Mouse (Mus musculus) MEL (cell line): ENCODE results near the gene Larp4b. TPM values are rescaled to one million over a fixed set of nuclear protein-coding genes. Genes with fewer than 3 reads are reported as not detected.

ENCODE experiments used
- DNase-seq: peaks from one replicate; pipeline ENCODE4 v3.0.0; 2011; ENCODE audit warnings: low read depth, low spot score
- H3K27ac ChIP-seq: 2 replicates; pipeline ENCODE4 v1.5.1; 2012; ENCODE audit warnings: low read depth, mild to moderate bottlenecking, control low read depth, low read length, moderate library complexity; ENCODE audit not compliant: control insufficient read depth
- H3K27me3 ChIP-seq, 2 experiments: fragments of 150-350 bp in 1 of 2; sonication (generic) in 1 of 2; 2 replicates each; pipeline ENCODE4 v1.6.1; 2012; ENCODE audit warnings: low read length in 2 of 2, mild to moderate bottlenecking in 2 of 2, improper control_type of control experiment in 1 of 2, moderate library complexity in 1 of 2; ENCODE audit not compliant: insufficient read depth in 2 of 2, control insufficient read depth in 1 of 2
- H3K36me3 ChIP-seq, 2 experiments: 2 replicates each; pipeline ENCODE4 v1.6.1; 2012 to 2014; ENCODE audit warnings: low read length in 2 of 2, improper control_type of control experiment in 1 of 2, inconsistent platforms in 1 of 2, mild to moderate bottlenecking in 1 of 2; ENCODE audit not compliant: insufficient read depth in 2 of 2, control insufficient read depth in 1 of 2
- H3K4me1 ChIP-seq, 2 experiments: fragments of 150-350 bp in 1 of 2; sonication (generic) in 1 of 2; 2 replicates each; pipeline ENCODE4 v1.6.1; 2012; ENCODE audit warnings: low read length in 2 of 2, improper control_type of control experiment in 1 of 2, mild to moderate bottlenecking in 1 of 2; ENCODE audit not compliant: insufficient read depth in 2 of 2, control insufficient read depth in 1 of 2
- H3K4me3 ChIP-seq, 2 experiments: fragments of 150-350 bp in 1 of 2; sonication (generic) in 1 of 2; 2 replicates each; pipeline ENCODE4 v1.5.1; 2012; ENCODE audit warnings: low read depth in 2 of 2, low read length in 2 of 2, mild to moderate bottlenecking in 2 of 2, moderate library complexity in 2 of 2, control low read depth in 1 of 2, improper control_type of control experiment in 1 of 2; ENCODE audit not compliant: control insufficient read depth in 1 of 2, insufficient read depth in 1 of 2
- H3K79me2 ChIP-seq: 2 replicates; pipeline ENCODE4 v1.6.1; 2012; ENCODE audit warnings: mild to moderate bottlenecking, low read length, moderate library complexity; ENCODE audit not compliant: control insufficient read depth, poor library complexity, insufficient read depth
- H3K9ac ChIP-seq: 2 replicates; pipeline ENCODE4 v1.6.1; 2012; ENCODE audit warnings: low read depth, mild to moderate bottlenecking, control low read depth, low read length, moderate library complexity; ENCODE audit not compliant: control insufficient read depth, poor library complexity, severe bottlenecking
- H3K9me3 ChIP-seq: fragments of 150-350 bp; sonication (generic); replicated peaks from 2 replicates; pipeline ENCODE4 v1.6.1; 2012; ENCODE audit warnings: mild to moderate bottlenecking, low read length, improper control_type of control experiment, moderate library complexity; ENCODE audit not compliant: insufficient read depth
- BHLHE40 ChIP-seq: IDR thresholded peaks from 2 replicates; pipeline ENCODE4 v1.6.1; 2012; ENCODE audit warnings: low read depth, mild to moderate bottlenecking, inconsistent platforms, low read length, improper control_type of control experiment, borderline replicate concordance
- CHD2 ChIP-seq: IDR thresholded peaks from 2 replicates; pipeline ENCODE4 v1.6.1; 2011; ENCODE audit warnings: low read length, improper control_type of control experiment
- E2F4 ChIP-seq: IDR thresholded peaks from 2 replicates; pipeline ENCODE4 v1.6.1; 2011; ENCODE audit warnings: low read depth, low read length, improper control_type of control experiment, borderline replicate concordance
- ETS1 ChIP-seq: IDR thresholded peaks from 2 replicates; pipeline ENCODE4 v1.6.1; 2012; ENCODE audit warnings: low read depth, mild to moderate bottlenecking, inconsistent platforms, low read length, improper control_type of control experiment, moderate library complexity
- GATA1 ChIP-seq: IDR thresholded peaks from 2 replicates; pipeline ENCODE4 v1.6.1; 2011; ENCODE audit warnings: low read depth, low read length, improper control_type of control experiment
- JUND ChIP-seq: IDR thresholded peaks from 2 replicates; pipeline ENCODE4 v1.6.1; 2011; ENCODE audit warnings: low read depth, mild to moderate bottlenecking, improper control_type of control experiment, low read length
- MEF2A ChIP-seq: IDR thresholded peaks from 2 replicates; pipeline ENCODE4 v1.6.1; 2014; ENCODE audit warnings: low read depth, mild to moderate bottlenecking, inconsistent platforms, low read length, improper control_type of control experiment; ENCODE audit not compliant: poor library complexity, insufficient replicate concordance, severe bottlenecking; ENCODE audit errors: extremely low read depth
- MYB ChIP-seq: IDR thresholded peaks from 2 replicates; pipeline ENCODE4 v1.6.1; 2011; ENCODE audit warnings: mild to moderate bottlenecking, low read depth, low read length, improper control_type of control experiment
- NRF1 ChIP-seq: IDR thresholded peaks from 2 replicates; pipeline ENCODE4 v1.6.1; 2014; ENCODE audit warnings: low read depth, mild to moderate bottlenecking, inconsistent platforms, low read length, improper control_type of control experiment, moderate library complexity; ENCODE audit not compliant: poor library complexity, insufficient read depth, severe bottlenecking
- POLR2AphosphoS5 ChIP-seq: IDR thresholded peaks from 2 replicates; pipeline ENCODE4 v1.6.1; 2012; ENCODE audit warnings: low read depth, borderline replicate concordance, mild to moderate bottlenecking, inconsistent platforms, low read length, moderate library complexity, mixed read lengths
- RAD21 ChIP-seq: IDR thresholded peaks from 2 replicates; pipeline ENCODE4 v1.6.1; 2011; ENCODE audit warnings: mild to moderate bottlenecking, low read depth, low read length, improper control_type of control experiment
- RCOR1 ChIP-seq: IDR thresholded peaks from 2 replicates; pipeline ENCODE4 v1.6.1; 2012; ENCODE audit warnings: low read depth, mild to moderate bottlenecking, inconsistent platforms, low read length, improper control_type of control experiment
- SIN3A ChIP-seq: IDR thresholded peaks from 2 replicates; pipeline ENCODE4 v1.6.1; 2012; ENCODE audit warnings: low read length, improper control_type of control experiment, inconsistent platforms
- SMC3 ChIP-seq: IDR thresholded peaks from 2 replicates; pipeline ENCODE4 v1.6.1; 2011; ENCODE audit warnings: low read depth, low read length, improper control_type of control experiment
- TBP ChIP-seq: IDR thresholded peaks from 2 replicates; pipeline ENCODE4 v1.8.0; 2011; ENCODE audit warnings: low read depth, low read length, improper control_type of control experiment
- USF1 ChIP-seq: IDR thresholded peaks from 2 replicates; pipeline ENCODE4 v1.6.1; 2014; ENCODE audit warnings: low read depth, mild to moderate bottlenecking, inconsistent platforms, low read length, improper control_type of control experiment, moderate library complexity
- ZKSCAN1 ChIP-seq: IDR thresholded peaks from 2 replicates; pipeline ENCODE4 v1.6.1; 2012; ENCODE audit warnings: low read depth, mild to moderate bottlenecking, inconsistent platforms, low read length, improper control_type of control experiment, moderate library complexity
- ZMIZ1 ChIP-seq: IDR thresholded peaks from 2 replicates; pipeline ENCODE4 v1.6.1; 2012; ENCODE audit warnings: low read depth, mild to moderate bottlenecking, inconsistent platforms, low read length, improper control_type of control experiment, moderate library complexity
- polyA plus RNA-seq, 2 experiments: library from polyadenylated mRNA; stranded (reverse) in 1 of 2; unstranded in 1 of 2; fragments of >175 nt in 1 of 2; fragments of >200 nt in 1 of 2; gene quantifications; 2 replicates each; pipeline versions ENCODE4 v1.2.1 to v1.2.4; 2012; ENCODE audit warnings: low replicate concordance in 2 of 2, low read depth in 1 of 2; ENCODE audit not compliant: insufficient read length in 2 of 2, insufficient read depth in 1 of 2, missing spikeins in 1 of 2
- total RNA-seq: library from RNA; depleted of rRNA; stranded (reverse); fragments of 300-350 nt; gene quantifications from 2 replicates; pipeline ENCODE4 v1.2.3, GENCODE M21; 2012

Larp4b gene
- total and polyA plus RNA-seq, 3 experiments = 57.7 to 340 (median 67.0) TPM

DNA sequence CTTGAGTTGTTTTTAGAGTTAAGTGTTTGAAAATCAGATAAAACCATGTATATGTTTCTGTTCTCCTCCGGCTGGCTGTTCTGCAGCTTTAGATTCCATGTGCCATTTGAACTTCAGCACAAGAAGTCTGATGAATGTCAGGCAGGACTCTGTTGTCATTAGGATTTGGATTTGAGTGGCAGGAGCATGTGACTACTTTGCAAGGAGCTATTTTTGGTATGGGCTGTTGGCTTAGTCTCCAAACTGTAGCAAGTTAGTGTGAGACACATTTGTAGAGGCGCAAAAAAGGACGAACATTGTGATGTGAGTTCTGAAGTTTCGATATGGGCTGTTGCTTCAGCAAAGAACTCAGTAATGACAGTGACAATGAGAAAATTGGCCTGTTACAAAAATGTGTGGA is 34.0 kb downstream of the Larp4b start:
- H3K36me3 ChIP-seq = peaks cover 2 to 35% of the 10 kb centered on the region in 2 experiments; a peak in 3 of 4 replicates
- no peaks in the 10 kb centered on the region for H3K4me1 ChIP-seq
- peaks cover under 1% of the 10 kb centered on the region; the same call in 1 of the 2 replicates for H3K79me2 ChIP-seq

DNA sequence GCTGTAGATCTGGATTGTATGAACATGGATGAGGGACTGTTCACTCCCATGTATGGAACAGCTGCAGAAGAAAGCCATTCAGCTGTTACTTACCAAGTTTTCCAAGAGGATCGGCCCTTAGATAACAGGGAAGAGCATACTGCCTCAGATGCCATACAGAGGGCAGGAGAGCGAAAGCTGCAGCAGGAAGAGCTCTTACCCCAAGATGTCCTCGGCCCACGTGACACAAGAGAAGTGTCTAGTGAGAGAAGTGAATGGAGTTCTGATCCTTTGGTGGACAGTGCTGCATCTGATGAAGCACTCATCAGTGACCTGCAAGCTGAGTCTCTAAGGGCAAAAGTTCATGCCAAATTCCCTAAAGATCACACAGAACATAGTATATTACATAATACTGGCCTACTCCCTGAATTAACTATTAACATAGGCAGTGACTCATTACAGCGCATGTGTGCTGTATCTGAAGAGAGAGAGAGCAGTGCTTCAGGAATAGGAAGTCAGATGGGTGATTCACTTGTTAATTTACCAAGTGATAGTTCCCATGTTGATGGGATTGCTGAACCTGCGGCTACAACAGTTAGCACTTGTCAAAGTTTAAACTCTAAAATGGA is 35.1 kb downstream of the Larp4b start:
- peaks cover 2 to 29% of the 10 kb centered on the region in 2 experiments; a peak in 3 of 4 replicates for H3K36me3 ChIP-seq
- H3K27ac ChIP-seq = no peak overlapping the region

More for the DNA sequence above, 34.0 kb downstream of the Larp4b start:
- no peak for DNase-seq
- H3K9me3 ChIP-seq = no peaks in the 10 kb centered on the region
- H3K9ac ChIP-seq = no peak overlapping the region
- H3K27me3 ChIP-seq = no peaks in the 10 kb centered on the region
- no peak overlapping the region for H3K27ac ChIP-seq
- no peak overlapping the region for H3K4me3 ChIP-seq
- TF ChIP-seq ZKSCAN1 = no peak
- TF ChIP-seq CHD2 = no peak
- no peak for TF ChIP-seq TBP
- TF ChIP-seq JUND = no peak
- TF ChIP-seq MYB = no peak
- TF ChIP-seq E2F4 = no peak
- TF ChIP-seq NRF1 = no peak
- TF ChIP-seq ZMIZ1 = no peak
- TF ChIP-seq RCOR1 = no peak
- TF ChIP-seq USF1 = no peak
- TF ChIP-seq MEF2A = no peak
- TF ChIP-seq SIN3A = no peak
- no peak for TF ChIP-seq POLR2AphosphoS5
- no peak for TF ChIP-seq SMC3
- TF ChIP-seq BHLHE40 = no peak
- no peak for TF ChIP-seq RAD21

More for the DNA sequence above, 35.1 kb downstream of the Larp4b start:
- DNase-seq = no peak
- no peaks in the 10 kb centered on the region for H3K27me3 ChIP-seq
- H3K4me3 ChIP-seq = no peak overlapping the region
- no peaks in the 10 kb centered on the region for H3K4me1 ChIP-seq
- H3K79me2 ChIP-seq = peaks cover 2% of the 10 kb centered on the region; the same call in 1 of the 2 replicates
- TF ChIP-seq MEF2A (no peak), SMC3 (no peak), GATA1 (no peak), RAD21 (no peak), NRF1 (no peak), ZMIZ1 (no peak), ETS1 (no peak)
- H3K9ac ChIP-seq = no peak overlapping the region
- no peaks in the 10 kb centered on the region for H3K9me3 ChIP-seq
